8 mouse cellular contexts compared by ENCODE assay signal in genomic region chr9:65578801-65579249, GRCm38 (mm10). TPM values are rescaled to one million over a fixed set of nuclear protein-coding genes. Genes with fewer than 3 reads are reported as not detected.
DNase-seq lines count a peak whose midpoint lies in the region; ATAC-seq and TF ChIP-seq lines count a peak whose summit lies in the region.

No protein-coding gene starts in this region.

- H3K27ac ChIP-seq in heart, embryonic 13.5 days (replicated peaks): peak overlapping the region; percentile 84
- H3K27ac ChIP-seq in kidney, embryonic 16.5 days (ENCODE audit: low read length): peak overlapping the region; percentile 82; the same call in 1 of the 2 replicates

- WGBS in heart, embryonic 13.5 days: 32% methylated on average over 9 of the region's 9 CpGs
- 40% methylated on average over 9 of the region's 9 CpGs for WGBS in kidney, embryonic 16.5 days

- TF ChIP-seq CTCF in C2C12 (IDR thresholded peaks at IDR 0.05; ENCODE audit: control insufficient read depth, insufficient read depth, insufficient read length): no peak

- H3K27me3 ChIP-seq in C2C12 (ENCODE audit: control insufficient read depth, insufficient read depth, insufficient read length): no peaks in the 10 kb centered on the region
- no peaks in the 10 kb centered on the region for H3K27me3 ChIP-seq in heart, embryonic 13.5 days (replicated peaks)
- no peaks in the 10 kb centered on the region for H3K27me3 ChIP-seq in kidney, embryonic 16.5 days (ENCODE audit: insufficient read depth, low read length)
- no peaks in the 10 kb centered on the region for H3K27me3 ChIP-seq in splenic B cell, adult 2 months (ENCODE audit: control insufficient read depth, insufficient read depth, low read length, poor library complexity, severe bottlenecking)

- H3ac ChIP-seq in C2C12 (ENCODE audit: control insufficient read depth, insufficient read length, low read depth): peak overlapping the region; percentile 51

- no peak for ATAC-seq in heart, embryonic 13.5 days (ENCODE audit: extremely low read depth, insufficient number of reproducible peaks, low FRiP score, low TSS enrichment)
- ATAC-seq in kidney, embryonic 16.5 days (ENCODE audit: low FRiP score, low TSS enrichment): no peak

- H3K4me3 ChIP-seq in C2C12 (ENCODE audit: insufficient read depth, poor library complexity, severe bottlenecking): peak overlapping the region; percentile 61
- peak overlapping the region; percentile 76 for H3K4me3 ChIP-seq in heart, embryonic 13.5 days
- H3K4me3 ChIP-seq in kidney, embryonic 16.5 days (ENCODE audit: low read length): peak overlapping the region; percentile 76

- peak; percentile 44 for DNase-seq in adrenal gland, postnatal 25 days
- DNase-seq in lung, postnatal 4 days: peak; percentile 58 to 65
- DNase-seq in splenic B cell, adult 2 months (ENCODE audit: low read depth, low spot score): peak; percentile 90
- no peak for DNase-seq in left cerebral cortex, adult 8-10 months (ENCODE audit: low spot score in 2 of 2)
- DNase-seq in cerebellum, postnatal 36 days: no peak

- H3K79me2 ChIP-seq in C2C12 (ENCODE audit: control insufficient read depth, insufficient read depth): peaks cover 52% of the 10 kb centered on the region

- H3K9ac ChIP-seq in heart, embryonic 13.5 days: peak overlapping the region; percentile 90
- peak overlapping the region; percentile 79 for H3K9ac ChIP-seq in kidney, embryonic 16.5 days (replicated peaks; ENCODE audit: low read length)

- no peaks in the 10 kb centered on the region for H3K9me3 ChIP-seq in heart, embryonic 13.5 days
- no peaks in the 10 kb centered on the region for H3K9me3 ChIP-seq in kidney, embryonic 16.5 days (ENCODE audit: low read length)

- peaks cover 8% of the 10 kb centered on the region for H3K36me3 ChIP-seq in C2C12 (ENCODE audit: control insufficient read depth, insufficient read depth)
- no peaks in the 10 kb centered on the region for H3K36me3 ChIP-seq in heart, embryonic 13.5 days
- H3K36me3 ChIP-seq in kidney, embryonic 16.5 days (ENCODE audit: insufficient read depth, low read length): no peaks in the 10 kb centered on the region
- H3K36me3 ChIP-seq in splenic B cell, adult 2 months (ENCODE audit: control insufficient read depth, insufficient read depth, low read length, poor library complexity, severe bottlenecking): no peaks in the 10 kb centered on the region

- peak overlapping the region; percentile 78 for H3K4me2 ChIP-seq in heart, embryonic 13.5 days
- H3K4me2 ChIP-seq in kidney, embryonic 16.5 days (replicated peaks; ENCODE audit: low read depth, low read length): peak overlapping the region; percentile 76

- peaks cover 18% of the 10 kb centered on the region for H3K79me3 ChIP-seq in C2C12 (ENCODE audit: low read depth)

- peaks cover 63% of the 10 kb centered on the region for H3K4me1 ChIP-seq in heart, embryonic 13.5 days
- peaks cover 49% of the 10 kb centered on the region for H3K4me1 ChIP-seq in kidney, embryonic 16.5 days (ENCODE audit: insufficient read depth, low read length)

TF ChIP-seq in C2C12, 6 proteins besides CTCF, POLR2A, EP300 and RAD21:
- no peak for TF ChIP-seq MAX (IDR thresholded peaks at IDR 0.05)
- TF ChIP-seq CEBPB (IDR thresholded peaks at IDR 0.05; ENCODE audit: low read depth): no peak
- no peak for TF ChIP-seq USF1 (IDR thresholded peaks at IDR 0.05; ENCODE audit: low read depth)
- no peak for TF ChIP-seq FOSL1 (IDR thresholded peaks at IDR 0.05; ENCODE audit: insufficient read depth, low read length, poor library complexity, severe bottlenecking)
- TF ChIP-seq MYOG (IDR thresholded peaks at IDR 0.05; ENCODE audit: control insufficient read depth, extremely low read depth, insufficient read length): no peak
- no peak for TF ChIP-seq MYOD1 (IDR thresholded peaks at IDR 0.05; ENCODE audit: control insufficient read depth, insufficient read length, low read depth)

RNA-seq across cellular contexts. Expression of gene Plekho2, which starts 1.0 kb away (rescaled TPM):
- 23.3 TPM for polyA plus RNA-seq in C2C12 (2012; fragmentation: generic; extraction: Trizol)
- 58.2 and 64.5 TPM in 2 replicates for total RNA-seq in adrenal gland, postnatal 25 days (2021)
- polyA plus RNA-seq in heart, embryonic 13.5 days (2015; fragmentation: Nextera tagmentation; extraction: Ambion mirVana): 10.7 and 11.9 TPM in 2 replicates
- 18.7 and 19.4 TPM in 2 replicates for polyA plus RNA-seq in kidney, embryonic 16.5 days (2015; fragmentation: Nextera tagmentation; extraction: Ambion mirVana)
- total RNA-seq in left cerebral cortex, adult 8-10 months (2022): 10 to 100 TPM; 16.3 to 24.5 (median 18.9) TPM

RNA-seq across cellular contexts. Expression of gene Pif1, which starts 8.1 kb away (rescaled TPM):
- polyA plus RNA-seq in C2C12 (2012; fragmentation: generic; extraction: Trizol): 10.8 TPM
- total RNA-seq in adrenal gland, postnatal 25 days (2021): 1.1 and 1.6 TPM in 2 replicates
- polyA plus RNA-seq in heart, embryonic 13.5 days (2015; fragmentation: Nextera tagmentation; extraction: Ambion mirVana): 10.3 and 11.8 TPM in 2 replicates
- polyA plus RNA-seq in kidney, embryonic 16.5 days (2015; fragmentation: Nextera tagmentation; extraction: Ambion mirVana): 15.5 and 16.9 TPM in 2 replicates
- total RNA-seq in left cerebral cortex, adult 8-10 months (2022): under 1 TPM; 0.18 to 0.63 (median 0.26) TPM

RNA-seq across cellular contexts. Expression of gene Rbpms2, which starts 50.6 kb away (rescaled TPM):
- 41.3 TPM for polyA plus RNA-seq in C2C12 (2012; fragmentation: generic; extraction: Trizol)
- 51.5 and 63.3 TPM in 2 replicates for total RNA-seq in adrenal gland, postnatal 25 days (2021)
- 106 and 109 TPM in 2 replicates for polyA plus RNA-seq in heart, embryonic 13.5 days (2015; fragmentation: Nextera tagmentation; extraction: Ambion mirVana)
- 34.4 and 36.3 TPM in 2 replicates for polyA plus RNA-seq in kidney, embryonic 16.5 days (2015; fragmentation: Nextera tagmentation; extraction: Ambion mirVana)
- total RNA-seq in left cerebral cortex, adult 8-10 months (2022): 1 to 10 TPM; 2.2 to 5.3 (median 3.0) TPM

RNA-seq across cellular contexts. Expression of gene Ankdd1a, which starts 58.8 kb away (rescaled TPM):
- polyA plus RNA-seq in C2C12 (2012; fragmentation: generic; extraction: Trizol): not detected
- total RNA-seq in adrenal gland, postnatal 25 days (2021): 2.1 and 3.5 TPM in 2 replicates
- polyA plus RNA-seq in heart, embryonic 13.5 days (2015; fragmentation: Nextera tagmentation; extraction: Ambion mirVana): not detected in 2 replicates
- polyA plus RNA-seq in kidney, embryonic 16.5 days (2015; fragmentation: Nextera tagmentation; extraction: Ambion mirVana): not detected in 2 replicates
- 1 to 10 TPM; 3.8 to 6.4 (median 4.8) TPM for total RNA-seq in left cerebral cortex, adult 8-10 months (2022)

Comparison
In these comparisons a context has a peak if more than half of its experiments do, and no peak if none do; other contexts are left out.
1. DNase-seq: peak in adrenal gland, postnatal 25 days (single experiment), lung, postnatal 4 days (2 of 2) and splenic B cell, adult 2 months (single experiment); none in left cerebral cortex, adult 8-10 months (0 of 2) and cerebellum, postnatal 36 days (0 of 2).
2. Peak in every context shown above with its lines, with median percentiles within 50 percentile points of each other: H3K4me3 ChIP-seq.